Mouse (Mus musculus) cerebellum, adult 11 months (tissue): ENCODE measurements around the gene Clca3a2.
"Not testable (repeated sequence)": the region's sequence is repeated elsewhere in the genome, so short reads cannot be mapped to it uniquely, and the experiment has no call there.

Experiments
- DNase-seq: peaks from one replicate; pipeline ENCODE4 v3.0.0; 2022

The Clca3a2 gene

GRCm38 (mm10) chr3:144819219-144819618 is at the start of gene Clca3a2:
Clca3a2 (minus strand) TSS chr3:144819494.
- DNase-seq, result not testable (repeated sequence)

DNA sequence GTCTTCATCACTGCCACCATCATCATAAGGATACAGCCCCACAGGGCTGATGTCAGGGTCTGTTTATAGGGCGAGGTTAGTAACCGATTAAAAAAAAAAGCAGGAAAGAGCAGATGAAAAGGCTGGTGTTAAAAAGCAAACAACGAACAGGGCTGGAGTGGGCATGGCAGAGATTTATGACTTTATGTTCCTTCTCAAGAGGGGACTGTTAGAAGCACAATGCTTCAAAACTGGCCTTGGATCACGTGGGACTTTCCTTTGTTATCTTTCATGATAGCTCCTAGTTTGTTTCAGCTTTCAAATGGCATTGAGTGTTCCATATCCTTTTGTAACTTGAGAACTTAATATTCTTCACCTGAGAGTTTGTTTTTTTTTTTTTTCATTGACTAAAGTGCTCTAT is 30.3 kb upstream of the Clca3a2 start:
- DNase-seq, result no peak

GRCm38 (mm10) chr3:144849014-144849556 is 29.8 kb upstream of the Clca3a2 start, which contains the start of gene Clca3b:
Clca3b (minus strand) TSS chr3:144849357.
- DNase-seq, result not testable (repeated sequence)

GRCm38 (mm10) chr3:144827257-144827656 is 8.0 kb upstream of the Clca3a2 start:
- DNase-seq, result no peak

GRCm38 (mm10) chr3:144825151-144825550 is 5.9 kb upstream of the Clca3a2 start:
- DNase-seq, result peak; percentile 39

DNA sequence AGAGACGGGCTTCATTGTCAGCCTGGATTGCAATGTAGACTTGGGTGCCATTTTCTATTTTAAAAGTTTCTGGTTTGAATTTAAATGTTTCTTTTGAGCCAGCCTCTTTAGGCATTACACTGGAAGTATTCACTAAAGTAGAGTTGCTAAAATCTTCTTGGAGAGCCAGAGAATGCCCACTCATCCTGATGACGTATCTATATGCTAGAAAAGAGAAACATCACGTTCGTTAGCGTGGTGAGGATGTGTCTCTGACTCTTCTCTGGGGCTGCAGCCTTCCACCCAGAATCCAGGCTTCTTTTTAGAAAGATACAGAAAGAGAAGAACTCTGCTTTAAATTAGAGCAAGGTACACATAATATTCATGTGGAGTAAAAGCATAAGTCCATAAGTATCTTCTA is 4.0 kb upstream of the Clca3a2 start:
- no peak for DNase-seq

- DNase-seq, result no peak
Measured at GRCm38 (mm10) chr3:144820632-144821031, 1.3 kb upstream of the Clca3a2 start.

DNA sequence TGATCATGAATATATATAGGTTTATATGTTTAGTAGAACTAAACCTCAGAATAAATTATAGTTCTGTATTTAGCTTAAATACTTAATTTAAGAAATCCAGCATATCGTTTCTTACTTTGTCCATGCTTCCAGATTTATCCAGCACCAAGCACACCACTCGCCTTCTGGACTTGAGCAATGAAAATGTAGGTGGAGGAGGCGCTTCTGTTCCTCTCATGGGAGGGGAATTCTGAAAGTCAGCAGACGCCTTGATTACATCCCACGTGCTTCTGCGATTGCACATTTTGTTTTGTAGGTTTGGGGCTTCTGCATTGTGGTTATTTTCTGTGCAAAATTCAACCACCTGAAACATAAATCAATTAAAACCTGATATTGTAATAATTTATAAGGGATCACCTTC is 6.0 kb downstream of the Clca3a2 start:
- not testable (repeated sequence) for DNase-seq

DNA sequence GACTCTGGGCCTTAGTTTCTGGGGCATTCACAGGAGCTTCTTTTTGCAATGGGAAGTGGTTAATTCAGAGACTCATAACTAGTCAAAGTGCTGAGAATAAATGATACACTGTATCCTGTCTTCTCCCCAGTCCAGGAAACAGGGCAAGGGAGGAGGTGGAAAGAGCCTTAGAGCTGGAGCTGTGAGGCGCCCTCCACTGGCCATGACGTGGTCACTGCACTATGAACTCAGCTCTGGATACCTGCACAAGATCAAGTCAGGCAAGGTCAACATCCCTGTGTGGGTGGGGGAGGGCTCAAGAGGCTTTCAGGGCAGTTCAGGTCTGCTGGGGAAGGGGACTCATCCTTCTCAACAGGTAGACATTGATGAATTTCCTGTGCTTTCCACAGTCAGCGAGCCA is 7.5 kb downstream of the Clca3a2 start:
- DNase-seq, result no peak

- DNase-seq, result not testable (repeated sequence)
Measured at GRCm38 (mm10) chr3:144808153-144808925, 11.0 kb downstream of the Clca3a2 start.

DNA sequence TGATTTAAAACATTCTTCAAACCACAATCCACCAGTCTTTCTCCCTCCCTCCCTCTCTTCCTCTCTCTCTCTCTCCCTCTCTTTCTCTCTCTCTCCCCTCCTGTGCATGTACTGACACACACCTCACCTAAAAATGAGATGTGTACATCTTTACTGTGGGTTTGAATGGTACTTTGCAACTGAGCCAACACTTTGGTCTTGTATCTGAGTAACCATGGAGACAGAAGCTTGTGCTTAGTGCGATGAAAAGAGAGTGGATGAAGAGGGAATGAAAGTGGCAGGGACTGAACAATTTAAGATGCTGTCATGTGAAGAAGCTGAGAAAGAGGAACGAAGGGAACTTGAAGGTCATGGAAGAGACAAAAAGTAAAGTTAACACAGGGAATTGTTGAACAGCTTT is 12.7 kb downstream of the Clca3a2 start:
- not testable (repeated sequence) for DNase-seq

GRCm38 (mm10) chr3:144801861-144802260 is 17.4 kb downstream of the Clca3a2 start:
- DNase-seq, result no peak

- no peak for DNase-seq
Measured at GRCm38 (mm10) chr3:144785181-144786148, 33.8 kb downstream of the Clca3a2 start.

DNA sequence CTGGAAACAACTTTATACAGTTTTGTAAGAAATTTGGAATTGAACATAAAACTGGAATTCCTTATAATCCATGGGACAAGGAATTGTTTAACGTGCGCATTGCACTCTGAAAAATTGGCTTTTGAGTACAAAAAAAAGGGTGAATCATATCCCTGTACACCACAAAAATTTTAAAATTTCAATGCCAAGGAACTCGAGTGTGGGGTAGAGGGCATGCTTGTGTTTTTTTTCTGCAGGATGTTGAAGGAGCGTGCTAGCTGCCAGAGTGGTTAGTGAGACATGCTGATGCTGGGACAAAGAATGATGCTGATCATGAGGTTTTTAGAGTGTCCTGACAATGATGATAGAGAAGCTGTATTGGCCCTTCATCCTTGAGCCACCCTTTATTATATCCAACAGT is 54.1 kb downstream of the Clca3a2 start:
- no peak for DNase-seq

GRCm38 (mm10) chr3:144761454-144761853 is 57.8 kb downstream of the Clca3a2 start:
- DNase-seq, result no peak

DNA sequence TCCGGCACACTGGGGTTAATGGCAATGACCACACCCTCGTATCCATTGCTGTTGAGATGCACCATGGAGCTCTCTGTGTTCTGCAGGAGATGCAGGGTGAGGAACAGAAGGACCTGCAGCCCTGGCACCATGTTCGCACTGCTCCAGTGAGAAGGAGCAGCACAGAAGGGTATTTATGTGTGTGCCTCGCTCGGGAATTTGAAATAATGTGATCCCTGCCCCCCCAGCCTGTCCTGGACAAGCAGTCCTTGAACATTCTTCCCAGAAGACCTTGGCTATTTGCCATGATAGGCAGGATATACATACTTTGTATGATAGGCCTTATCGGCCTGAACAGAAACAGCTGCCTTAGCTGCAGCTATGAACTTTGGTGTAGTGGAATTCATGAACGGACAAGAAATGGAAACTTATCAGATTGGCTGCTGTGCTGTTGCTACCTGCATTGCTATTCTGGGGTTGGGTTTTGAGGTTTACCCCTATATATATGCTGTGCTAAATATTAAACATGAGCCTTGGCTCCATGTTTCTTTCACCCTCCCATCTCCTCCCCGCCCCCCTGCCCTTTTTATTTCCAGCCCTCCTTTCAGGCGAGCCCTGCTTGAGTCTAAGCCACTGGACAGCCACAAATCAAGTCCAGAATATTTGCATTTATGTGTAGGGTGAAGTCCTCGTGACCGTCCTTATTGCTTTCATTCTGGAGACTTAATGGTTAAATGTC is 58.5 kb downstream of the Clca3a2 start, which contains the start of gene Clca3a1:
Clca3a1 (minus strand) TSS at position 386 of the 718 bp plus-strand sequence.
- no peak for DNase-seq

- DNase-seq, result no peak
Measured at GRCm38 (mm10) chr3:144759719-144760118, 59.6 kb downstream of the Clca3a2 start.

DNA sequence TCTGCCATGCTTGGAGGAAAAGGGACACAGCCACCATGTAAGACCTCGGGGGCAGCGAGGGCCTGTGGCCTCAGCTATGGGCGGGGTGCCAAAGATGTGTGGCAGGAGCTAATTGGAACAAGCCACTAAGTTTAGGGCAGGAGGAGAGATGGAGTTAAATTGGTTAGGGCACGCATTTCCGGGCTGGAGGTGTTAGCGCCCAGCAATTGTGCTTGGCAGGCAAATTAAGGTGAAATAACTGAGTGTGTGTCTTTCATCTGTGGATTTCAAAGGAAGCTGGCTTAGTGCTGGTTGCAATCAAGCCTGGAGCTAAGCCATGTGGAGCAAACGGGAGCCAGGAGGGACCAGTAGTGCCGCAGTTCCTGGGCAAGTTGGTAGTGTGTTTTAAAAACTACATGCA is 63.2 kb downstream of the Clca3a2 start:
- DNase-seq, result not testable (repeated sequence)

DNA sequence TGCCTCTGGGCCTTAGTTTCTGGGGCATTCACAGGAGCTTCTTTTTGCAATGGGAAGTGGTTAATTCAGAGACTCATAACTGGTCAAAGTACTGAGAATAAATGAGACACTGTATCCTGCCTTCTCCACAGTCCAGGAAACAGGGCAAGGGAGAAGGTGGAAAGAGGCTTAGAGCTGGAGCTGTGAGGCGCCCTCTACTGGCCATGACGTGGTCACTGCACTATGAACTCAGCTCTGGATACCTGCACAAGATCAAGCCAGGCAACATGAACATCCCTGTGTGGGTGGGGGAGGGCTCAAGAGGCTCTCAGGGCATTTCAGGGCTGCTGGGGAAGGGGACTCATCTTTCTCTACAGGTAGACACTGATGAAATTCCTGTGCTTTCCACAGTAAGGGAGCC is 66.2 kb downstream of the Clca3a2 start:
- peak; percentile 5 for DNase-seq

GRCm38 (mm10) chr3:144749062-144749963 is 70.0 kb downstream of the Clca3a2 start:
- not testable (repeated sequence) for DNase-seq

GRCm38 (mm10) chr3:144747706-144748105 is 71.6 kb downstream of the Clca3a2 start:
- not testable (repeated sequence) for DNase-seq
